Mouse (Mus musculus) heart, postnatal 36 days (tissue): ENCODE data around the gene Ctsk. TPM values are rescaled to one million over a fixed set of nuclear protein-coding genes. Genes with fewer than 3 reads are reported as not detected.

Source experiments
- DNase-seq, 2 experiments: peaks; one replicate each; pipeline ENCODE4 v3.0.0; 2021 to 2022
- intact Hi-C: fragments of 180-260 bp; cut with DNase I; formaldehyde crosslinking; loops from one replicate; pipeline ENCODE4 v1.15.1; 2025
- total RNA-seq, 2 experiments: library from RNA; stranded (reverse); gene quantifications; 2 replicates each; pipeline ENCODE4 v1.2.3; 2021

Ctsk gene
- 1 to 10 TPM; 9.5 to 9.6 TPM for total RNA-seq

GRCm38 (mm10) chr3:95499024-95499423, at the start of gene Ctsk:
Gene Ctsk, plus strand, starts transcription at chr3:95499256.
- intact Hi-C loops = no loop called here
- DNase-seq = no peak

GRCm38 (mm10) chr3:95450408-95450807, 48.6 kb upstream of the Ctsk start:
- DNase-seq = peak; percentile 44 to 47
- intact Hi-C loops = loop anchor here (1.0 to 5.0 kb wide), 2 partner anchors 101 to 138 kb away; partner anchors contain the start of gene Cers2

DNA sequence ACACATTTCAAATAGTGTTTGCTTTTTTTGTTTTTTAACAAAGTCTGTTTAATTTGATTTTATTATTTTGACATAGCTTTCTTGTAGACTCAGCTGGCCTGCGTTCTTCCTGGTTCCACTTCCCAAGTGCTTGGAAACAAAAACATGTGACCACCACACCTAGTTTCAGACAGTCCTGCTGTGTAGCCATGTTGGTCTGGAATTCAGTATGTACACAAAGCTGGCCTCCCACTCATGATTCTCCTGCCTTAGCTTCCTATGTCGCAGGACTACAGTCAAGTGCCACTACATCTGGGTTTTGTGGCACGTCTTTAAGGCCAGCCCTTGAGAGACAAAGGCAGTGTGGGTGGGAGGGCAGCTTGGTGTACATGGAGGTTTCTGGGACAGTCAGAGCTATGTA, 48.1 kb upstream of the Ctsk start:
- intact Hi-C loops = loop anchor here (1.0 to 5.0 kb wide), 2 partner anchors 102 to 139 kb away; partner anchors contain the start of gene Cers2
- no peak for DNase-seq

DNA sequence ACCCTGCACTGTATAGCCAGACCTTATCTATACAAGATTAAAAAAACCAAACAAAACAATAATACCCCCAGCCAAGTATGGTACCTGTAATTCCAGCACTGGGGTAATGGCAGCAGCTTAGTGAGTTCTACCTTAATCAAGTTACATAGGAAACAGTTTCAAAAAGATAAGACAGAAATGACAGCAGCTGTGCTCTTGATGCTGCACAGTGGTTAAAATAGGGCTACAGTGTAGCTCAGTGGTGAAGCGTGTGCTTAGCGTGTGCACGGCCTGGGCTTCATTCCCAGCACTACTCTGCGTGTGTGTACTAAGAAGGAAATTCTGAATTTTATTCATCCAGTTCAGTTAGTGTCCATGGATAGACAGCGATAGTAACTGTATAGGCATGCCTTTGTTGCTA, 42.7 kb upstream of the Ctsk start:
- DNase-seq = no peak
- intact Hi-C loops = no loop called here

- no peak for DNase-seq
- intact Hi-C loops = no loop called here
Measured at GRCm38 (mm10) chr3:95457758-95458157, 41.3 kb upstream of the Ctsk start.

DNA sequence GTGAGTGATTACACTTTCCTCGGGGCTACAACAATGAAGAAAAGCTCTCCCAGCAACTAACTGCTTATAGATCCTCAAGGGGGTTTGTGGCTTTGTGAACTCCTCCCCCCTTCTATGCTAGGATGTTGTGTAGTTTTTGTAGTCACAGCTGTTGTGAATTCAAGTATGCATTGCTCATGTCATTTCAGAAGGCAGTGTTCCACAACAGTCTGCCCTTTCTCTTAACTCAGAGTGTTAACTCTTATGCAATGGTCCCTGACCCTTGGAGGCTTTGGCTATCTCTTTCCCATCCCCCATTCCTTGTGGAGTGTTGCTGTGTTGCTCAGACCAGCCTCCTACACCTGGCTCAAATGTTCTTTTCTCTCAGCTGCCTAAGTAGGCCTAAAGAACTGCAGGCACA, 39.7 kb upstream of the Ctsk start:
- no peak for DNase-seq
- intact Hi-C loops = no loop called here

GRCm38 (mm10) chr3:95463852-95464251, 35.2 kb upstream of the Ctsk start:
- no peak for DNase-seq
- intact Hi-C loops = no loop called here

GRCm38 (mm10) chr3:95478966-95479365, 20.1 kb upstream of the Ctsk start:
- intact Hi-C loops = no loop called here
- DNase-seq = no peak

DNA sequence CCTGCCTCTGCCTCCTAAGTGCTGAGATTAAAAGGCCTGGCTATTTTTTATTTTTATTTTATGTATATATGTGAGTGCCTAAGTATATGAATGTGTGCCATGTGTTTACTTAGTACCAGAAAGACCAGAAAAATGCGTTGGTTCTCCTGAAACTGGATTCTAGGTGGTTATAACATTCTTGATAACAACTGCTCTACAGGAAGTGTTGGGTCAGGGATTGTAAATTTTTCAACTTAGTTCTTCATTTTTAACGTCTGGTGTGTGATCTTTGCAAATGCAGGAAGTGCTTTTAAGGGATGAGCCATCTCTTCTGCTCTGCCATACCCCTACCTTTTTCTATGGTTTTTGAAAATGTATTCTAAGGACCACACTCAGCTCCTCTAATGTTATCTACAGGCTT, 12.6 kb upstream of the Ctsk start:
- no peak for DNase-seq
- intact Hi-C loops = no loop called here

DNA sequence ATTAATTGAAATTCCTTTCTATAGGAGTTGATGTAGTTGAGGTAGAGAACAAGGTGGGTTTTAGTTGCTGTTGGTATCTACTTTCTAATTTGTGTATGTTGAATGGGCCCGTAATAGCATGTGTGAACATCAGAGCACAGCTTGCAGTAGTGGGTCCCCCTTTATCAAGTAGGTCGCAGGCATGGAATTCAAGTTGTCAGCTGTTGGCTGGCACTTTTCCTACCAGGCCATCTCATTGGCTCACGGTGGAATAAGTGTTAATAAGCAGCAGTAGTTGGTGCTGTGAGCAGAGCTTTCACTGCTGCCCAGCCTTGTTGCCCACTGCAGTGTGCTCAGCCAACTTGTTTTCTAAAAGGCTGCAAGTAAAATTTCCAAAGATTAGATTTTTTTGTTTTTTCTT, 10.4 kb upstream of the Ctsk start:
- DNase-seq = no peak
- intact Hi-C loops = no loop called here

- intact Hi-C loops = no loop called here
- DNase-seq = no peak
Measured at GRCm38 (mm10) chr3:95490238-95490637, 8.8 kb upstream of the Ctsk start.

DNA sequence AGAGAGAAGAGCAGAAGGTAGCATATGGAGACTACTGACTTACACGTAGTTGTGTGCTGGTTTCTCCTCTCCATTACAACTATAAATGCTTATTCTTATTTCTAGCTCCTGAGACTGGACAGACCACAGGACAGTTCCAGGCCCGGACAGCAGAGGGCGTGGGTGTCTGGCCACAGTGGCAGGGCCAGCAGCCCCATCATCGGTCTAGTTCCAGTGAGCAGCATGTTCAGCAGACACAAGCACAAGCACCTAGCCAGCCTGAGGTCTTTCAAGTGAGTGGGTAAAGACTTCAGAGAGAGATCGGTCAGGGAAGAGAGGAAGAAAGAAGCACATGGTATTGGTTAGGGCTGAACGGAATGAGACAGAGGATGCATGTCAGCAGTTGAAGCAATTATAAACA, 4.7 kb upstream of the Ctsk start:
- peak; percentile 52 to 64 for DNase-seq
- intact Hi-C loops = no loop called here

DNA sequence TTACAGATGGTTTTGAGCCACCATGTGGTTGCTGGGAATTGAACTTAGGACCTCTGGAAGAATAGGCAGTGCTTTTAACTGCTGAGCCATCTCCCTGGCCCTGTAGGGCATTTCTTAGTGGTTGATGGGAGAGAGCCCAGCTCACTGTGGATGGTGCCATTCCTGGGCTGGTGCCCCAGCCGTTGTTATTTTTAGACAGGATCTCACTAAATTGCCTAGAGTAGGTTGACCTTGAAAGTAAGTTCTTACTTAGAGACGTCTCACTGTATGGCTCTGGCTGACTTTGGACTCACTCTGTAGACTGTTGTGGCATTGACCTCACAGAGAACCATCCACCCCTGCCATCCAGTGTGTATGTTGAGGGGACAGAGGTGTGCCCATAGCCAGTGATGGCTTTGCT, 827 bp upstream of the Ctsk start:
- no peak for DNase-seq
- intact Hi-C loops = no loop called here

DNA sequence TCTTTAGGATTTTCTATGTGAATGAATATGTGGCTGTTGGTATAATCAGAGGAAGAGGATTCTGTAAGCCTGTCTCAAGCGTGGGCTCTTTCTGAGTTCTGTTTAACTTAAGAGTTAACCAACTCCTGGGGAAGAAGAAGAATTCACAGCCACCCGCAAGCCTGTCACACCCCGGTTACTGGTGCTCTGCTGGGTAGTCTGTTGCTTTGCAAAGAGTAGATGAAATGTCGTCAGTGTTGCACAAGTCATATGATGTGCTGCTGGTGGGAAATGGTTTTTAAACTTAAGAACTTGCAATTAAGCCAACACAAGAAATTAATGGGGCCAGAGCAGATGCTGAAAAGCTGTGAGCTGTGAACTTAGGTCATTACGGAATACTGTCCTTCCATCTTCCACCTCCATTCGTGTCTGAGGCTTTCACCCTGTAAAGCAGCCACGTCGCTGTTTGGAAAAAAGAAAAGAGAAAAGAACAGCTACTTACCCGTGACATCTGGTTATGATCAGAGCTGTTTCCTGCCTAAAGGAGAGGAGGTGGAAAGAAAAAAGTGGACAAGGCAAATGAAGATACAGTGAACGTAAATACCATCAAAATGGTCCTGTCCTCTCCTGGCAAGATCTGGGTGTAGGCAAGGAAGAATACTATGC, 562 bp downstream of the Ctsk start:
- intact Hi-C loops = no loop called here
- DNase-seq = no peak

GRCm38 (mm10) chr3:95502312-95502711, 3.3 kb downstream of the Ctsk start:
- intact Hi-C loops = no loop called here

DNA sequence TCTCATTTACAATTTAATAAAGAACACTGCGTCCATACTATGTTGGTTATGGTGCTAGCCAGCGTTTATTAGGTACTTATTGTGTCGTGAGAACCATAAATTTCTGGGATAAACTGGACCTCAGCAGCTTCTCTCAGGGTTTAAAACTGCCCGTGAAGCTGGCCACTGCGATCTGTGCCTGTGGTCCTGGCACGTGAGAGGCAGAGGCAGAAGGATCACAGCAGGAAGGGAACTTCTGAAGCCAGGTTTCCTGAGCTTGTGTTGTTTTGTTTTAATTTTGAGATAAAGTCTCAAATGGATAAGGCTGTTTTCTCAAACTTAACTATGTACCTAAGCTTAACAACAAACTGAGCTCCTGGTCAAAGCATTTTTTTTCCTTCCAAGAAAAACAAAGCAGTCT, 10.3 kb downstream of the Ctsk start:
- no peak for DNase-seq
- intact Hi-C loops = no loop called here

More at GRCm38 (mm10) chr3:95502312-95502711, 3.3 kb downstream of the Ctsk start:
- DNase-seq = no peak

GRCm38 (mm10) chr3:95511611-95512180, 12.6 kb downstream of the Ctsk start:
- no peak for DNase-seq
- intact Hi-C loops = loop anchor here (10.0 kb wide), 1 partner anchor 333 kb away; no protein-coding TSS in a partner anchor

- no peak for DNase-seq
- intact Hi-C loops = loop anchor here (1.0 to 10.0 kb wide), 3 partner anchors 101 to 328 kb away; no protein-coding TSS in a partner anchor
Measured at GRCm38 (mm10) chr3:95516614-95517041, 17.6 kb downstream of the Ctsk start.

DNA sequence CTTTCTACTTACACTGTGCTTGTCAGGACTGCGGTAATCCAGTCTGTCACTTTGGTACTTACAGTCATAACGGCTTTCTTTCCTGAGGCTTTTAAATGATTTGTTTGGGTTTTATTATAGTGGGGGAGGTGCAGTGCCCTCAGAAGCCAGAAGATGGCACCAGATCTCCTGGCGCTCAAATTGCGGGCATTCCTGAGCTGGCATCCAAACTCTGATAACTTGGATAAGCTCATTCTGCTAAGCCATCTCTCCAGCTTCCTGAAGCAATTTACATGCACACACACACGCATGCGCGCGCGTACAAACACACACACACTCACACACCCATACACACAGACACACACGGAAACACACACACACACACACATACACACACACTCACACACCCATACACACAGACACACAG, 18.4 kb downstream of the Ctsk start:
- peak; percentile 61 to 75 for DNase-seq

GRCm38 (mm10) chr3:95518891-95519290, 19.8 kb downstream of the Ctsk start:
- no peak for DNase-seq
- intact Hi-C loops = loop anchor here (5.0 to 10.0 kb wide), 2 partner anchors 98 to 326 kb away; no protein-coding TSS in a partner anchor

More for the DNA sequence above, 18.4 kb downstream of the Ctsk start:
- intact Hi-C loops = loop anchor here (1.0 to 10.0 kb wide), 3 partner anchors 100 to 327 kb away; no protein-coding TSS in a partner anchor

DNA sequence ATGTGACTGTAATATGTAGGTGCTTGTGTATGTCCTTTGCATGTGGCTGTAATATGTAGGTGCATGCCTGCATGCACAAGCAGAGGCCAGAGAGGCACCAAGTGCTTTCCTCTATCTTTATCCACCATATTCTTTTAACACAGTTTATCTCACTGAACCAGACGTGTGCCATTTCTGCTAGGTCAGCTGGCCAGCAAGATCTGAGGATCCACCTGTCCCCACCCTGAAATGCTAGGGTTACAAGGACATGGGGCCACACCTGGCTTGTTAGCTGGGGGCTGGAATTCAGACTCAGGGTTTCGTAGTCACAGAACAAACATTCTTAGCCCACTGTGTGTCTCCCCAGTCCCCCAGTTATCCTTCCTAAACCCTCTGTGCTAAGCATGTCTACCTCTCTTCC, 20.3 kb downstream of the Ctsk start:
- no peak for DNase-seq
- intact Hi-C loops = loop anchor here (5.0 to 10.0 kb wide), 2 partner anchors 98 to 325 kb away; no protein-coding TSS in a partner anchor

DNA sequence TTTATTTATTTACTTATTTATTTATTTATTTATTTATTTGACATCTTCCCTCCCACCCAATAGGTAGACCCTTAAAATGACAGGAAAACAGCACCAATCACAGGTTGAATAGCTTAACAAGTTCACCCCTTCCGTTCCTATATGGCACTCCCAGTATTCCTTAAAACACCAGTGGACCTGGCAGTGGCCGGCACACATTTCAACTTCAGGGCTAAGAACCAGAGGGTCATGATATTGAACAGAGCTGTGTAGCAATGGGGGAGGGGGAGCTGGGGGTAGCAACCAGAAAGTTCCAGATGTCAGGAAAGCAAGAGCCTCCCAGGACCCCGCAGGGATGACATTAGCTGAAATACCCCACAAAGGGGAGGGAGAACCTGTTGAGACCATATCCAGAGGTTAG, 21.0 kb downstream of the Ctsk start:
- DNase-seq = no peak
- intact Hi-C loops = no loop called here
